Mouse (Mus musculus) frontal cortex, adult 2 months (tissue): Measurements from ENCODE around the gene Gm10306. TPM values are rescaled to one million over a fixed set of nuclear protein-coding genes. Genes with fewer than 3 reads are reported as not detected.

Source experiments
- DNase-seq, 2 experiments: peaks; one replicate each; pipeline ENCODE4 v3.0.0; 2022; ENCODE audit warnings: low spot score in 1 of 2; ENCODE audit errors: extremely low spot score in 1 of 2
- polyA plus RNA-seq: library from polyadenylated mRNA; depleted of rRNA; stranded (reverse); fragments of >200 nt; gene quantifications from 2 replicates; pipeline ENCODE4 v1.2.3, GENCODE M21; 2012; rRNA removed

Gene Gm10306
- polyA plus RNA-seq, 1 experiment = 0.28 TPM

GRCm38 (mm10) chr4:94604452-94605019, 48.2 kb downstream of the Gm10306 start:
- no peak for DNase-seq

GRCm38 (mm10) chr4:94605591-94605990, 49.2 kb downstream of the Gm10306 start:
- no peak for DNase-seq

Other genes starting within 250 kb of the Gm10306 start
- 9.5 and 10.5 TPM in 2 replicates for gene Caap1, start 250 bp downstream of the Gm10306 start, polyA plus RNA-seq
- 32.4 and 36.4 TPM in 2 replicates for gene Plaa, start 46.7 kb downstream of the Gm10306 start, polyA plus RNA-seq
- gene Ift74, start 57.9 kb downstream of the Gm10306 start, polyA plus RNA-seq = 14.2 and 15.2 TPM in 2 replicates
- not detected in 2 replicates for gene Lrrc19, start 93.6 kb downstream of the Gm10306 start, polyA plus RNA-seq
- 9.6 and 11.2 TPM in 2 replicates for gene Tek, start 182.7 kb downstream of the Gm10306 start, polyA plus RNA-seq